Mouse (Mus musculus): Measurements from ENCODE around the gene Cd109.
A peak's percentile ranks its signal among the peaks of the same experiment; 100 is the strongest.

Gene Cd109

GRCm38 (mm10) chr9:78641386-78641785, 26.0 kb downstream of the Cd109 start:
- DNase-seq (ENCODE audit: extremely low spot score, low spot score) = no peak

- peak; percentile 54 for DNase-seq (ENCODE audit: extremely low spot score, low spot score)
Observed at GRCm38 (mm10) chr9:78646008-78646777, 30.8 kb downstream of the Cd109 start.

- DNase-seq (ENCODE audit: extremely low spot score, low spot score) = no peak
Observed at GRCm38 (mm10) chr9:78648641-78649040, 33.3 kb downstream of the Cd109 start.

- no peak for DNase-seq (ENCODE audit: extremely low spot score, low spot score)
Observed at GRCm38 (mm10) chr9:78649398-78649797, 34.1 kb downstream of the Cd109 start.

- no peak for DNase-seq (ENCODE audit: extremely low spot score, low spot score)
Observed at GRCm38 (mm10) chr9:78657564-78657963, 42.2 kb downstream of the Cd109 start.

GRCm38 (mm10) chr9:78671446-78671985, 56.2 kb downstream of the Cd109 start:
- no peak for DNase-seq (ENCODE audit: extremely low spot score, low spot score)

- peak; percentile 64 for DNase-seq (ENCODE audit: extremely low spot score, low spot score)
Observed at GRCm38 (mm10) chr9:78700691-78701090, 85.3 kb downstream of the Cd109 start.

- DNase-seq (ENCODE audit: extremely low spot score, low spot score) = no peak
Observed at GRCm38 (mm10) chr9:78702509-78703239, 87.3 kb downstream of the Cd109 start.

- DNase-seq (ENCODE audit: extremely low spot score, low spot score) = no peak
Observed at GRCm38 (mm10) chr9:78720888-78721798, 105.8 kb downstream of the Cd109 start.

GRCm38 (mm10) chr9:78731931-78732330, 116.6 kb downstream of the Cd109 start:
- no peak for DNase-seq (ENCODE audit: extremely low spot score, low spot score)

- no peak for DNase-seq (ENCODE audit: extremely low spot score, low spot score)
Observed at GRCm38 (mm10) chr9:78735519-78735918, 120.2 kb downstream of the Cd109 start.

- no peak for DNase-seq (ENCODE audit: extremely low spot score, low spot score)
Observed at GRCm38 (mm10) chr9:78742012-78742411, 126.7 kb downstream of the Cd109 start.

GRCm38 (mm10) chr9:78750246-78750645, 134.9 kb downstream of the Cd109 start:
- no peak for DNase-seq (ENCODE audit: extremely low spot score, low spot score)

All from neural tube, embryonic 10.5 days (tissue).